Mouse (Mus musculus): ENCODE measurements around the gene Csnka2ip. TPM values are rescaled to one million over a fixed set of nuclear protein-coding genes. Genes with fewer than 3 reads are reported as not detected.

Gene Csnka2ip
- total RNA-seq (2023): not detected

DNA sequence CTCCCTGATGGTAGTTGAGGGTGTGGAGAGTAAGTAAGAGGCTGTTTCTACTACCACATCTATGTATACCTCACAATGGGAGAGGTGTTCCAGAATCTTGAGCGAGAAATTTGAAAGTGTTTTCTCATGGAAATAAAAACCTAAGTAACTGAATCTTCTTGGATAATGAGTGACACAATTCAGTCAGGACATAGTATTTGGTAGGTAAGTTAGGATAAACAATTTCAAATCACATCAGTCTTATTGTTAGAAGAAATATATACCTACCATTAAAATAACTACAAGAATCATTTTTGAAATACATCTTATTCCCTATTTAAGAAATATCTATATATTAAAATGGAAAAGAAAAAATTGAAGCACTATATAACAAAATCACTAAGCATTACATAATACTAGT is at the start of gene Csnka2ip:
Gene Csnka2ip, minus strand, starts transcription at position 101 of the 400 bp plus-strand sequence.

Other genes starting within 250 kb of the Csnka2ip start
- 10 to 100 TPM; 15.3 to 16.3 TPM for gene 4930453N24Rik, start 168.8 kb upstream of the Csnka2ip start, total RNA-seq (2023)
- gene Zfp654, start 249.2 kb upstream of the Csnka2ip start, total RNA-seq (2023): 10 to 100 TPM; 11.2 to 12.8 TPM
- gene Cggbp1, start 249.6 kb upstream of the Csnka2ip start, total RNA-seq (2023): 100 to 1,000 TPM; 113 to 125 TPM